Mouse (Mus musculus) lung, adult 2 months (tissue): ENCODE results near the gene Mea1.

ENCODE experiments used
- CTCF ChIP-seq: fragments of 200-500 bp; IDR thresholded peaks from 2 replicates; pipeline ENCODE4 v1.5.1; 2011; ENCODE audit warnings: mild to moderate bottlenecking, low read length, control low read depth; ENCODE audit not compliant: insufficient read depth
- POLR2A ChIP-seq: fragments of 200-500 bp; IDR thresholded peaks from 2 replicates; pipeline ENCODE4 v1.6.1; 2011; ENCODE audit warnings: low read depth, mild to moderate bottlenecking, control low read depth, low read length, borderline replicate concordance; ENCODE audit errors: extremely low read depth

- peak; percentile 42; the same call in 1 of the 2 replicates for TF ChIP-seq CTCF
- TF ChIP-seq POLR2A, result no peak
Observed at GRCm38 (mm10) chr17:46728021-46728420, 49.4 kb downstream of the Mea1 start.
